Mouse (Mus musculus) megakaryocyte-erythroid progenitor cell, adult 5-6 weeks (primary cell): ENCODE measurements around the gene Maff. TPM values are rescaled to one million over a fixed set of nuclear protein-coding genes. Genes with fewer than 3 reads are reported as not detected.
A peak's percentile ranks its signal among the peaks of the same experiment; 100 is the strongest.

Source experiments
- ATAC-seq: replicated peaks from 2 replicates; pipeline ENCODE4 v1.8.0; 2016; ENCODE audit warnings: mild to moderate bottlenecking, inconsistent platforms; ENCODE audit not compliant: severe bottlenecking, poor library complexity, low FRiP score, low TSS enrichment
- total RNA-seq, 2 experiments: library from RNA; stranded (forward) in 1 of 2; stranded (reverse) in 1 of 2; fragments of 200-1000, 215-1000 nt in 1 of 2; fragments of >200 nt in 1 of 2; fragmentation: Nextera tagmentation in 1 of 2; gene quantifications; 2 replicates each; pipeline ENCODE4 v1.2.3; 2014 to 2017

The Maff gene
- total RNA-seq (2014; fragmentation: Nextera tagmentation) (2.7 TPM in 1 of 2 replicates, not detected in the other), total RNA-seq (2017) (6.7 and 8.8 TPM in 2 replicates)

GRCm38 (mm10) chr15:79346051-79346793 lies at the start of gene Maff:
Maff (plus strand) TSS chr15:79346621.
- no peak for ATAC-seq

DNA sequence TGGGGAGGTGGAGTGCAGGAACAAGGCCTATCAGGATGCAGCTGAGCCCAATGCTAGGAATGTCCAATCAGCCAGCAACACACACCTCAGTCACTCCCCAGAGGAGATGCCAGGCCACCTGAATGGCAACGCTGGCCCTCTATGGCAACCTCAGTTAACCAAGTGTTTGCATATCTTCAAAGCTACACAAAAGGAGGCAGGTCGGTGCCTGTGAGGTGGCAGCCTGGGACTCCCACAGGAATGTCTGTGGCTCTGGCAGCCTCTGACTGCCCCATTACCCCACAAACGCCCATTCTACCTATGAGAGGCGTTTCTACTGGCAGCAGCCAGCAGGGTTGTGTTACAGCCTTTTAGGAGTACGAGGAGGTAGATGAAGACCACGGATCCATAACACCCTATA lies 47.9 kb upstream of the Maff start:
- no peak for ATAC-seq

DNA sequence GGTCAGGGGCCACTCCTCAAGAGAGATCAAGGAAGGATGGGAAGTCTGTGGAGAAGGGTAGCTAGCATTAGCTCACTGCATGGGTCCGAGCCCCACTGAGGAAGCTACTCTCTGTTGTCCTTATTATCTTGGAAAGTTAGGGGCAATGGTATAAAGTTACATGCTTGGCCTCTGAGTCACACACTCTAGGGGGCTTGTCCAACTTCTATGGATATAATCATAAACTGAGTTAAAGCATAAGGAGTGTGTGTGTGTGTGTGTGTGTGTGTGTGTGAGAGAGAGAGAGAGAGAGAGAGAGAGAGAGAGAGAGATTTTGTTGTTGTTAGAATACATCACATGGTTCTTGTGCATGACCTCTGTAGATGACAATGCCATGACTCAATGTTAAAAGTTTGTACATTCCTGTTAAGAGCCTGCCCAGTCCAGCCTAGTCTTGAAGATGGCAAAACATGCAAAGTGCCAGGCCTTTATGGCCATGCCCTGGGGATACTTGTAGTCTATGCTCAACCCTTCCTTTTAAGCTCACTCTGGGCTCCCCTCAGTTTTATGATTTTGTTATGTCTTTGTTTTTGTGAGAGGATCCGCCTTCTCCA lies 46.8 kb upstream of the Maff start:
- ATAC-seq, result no peak

DNA sequence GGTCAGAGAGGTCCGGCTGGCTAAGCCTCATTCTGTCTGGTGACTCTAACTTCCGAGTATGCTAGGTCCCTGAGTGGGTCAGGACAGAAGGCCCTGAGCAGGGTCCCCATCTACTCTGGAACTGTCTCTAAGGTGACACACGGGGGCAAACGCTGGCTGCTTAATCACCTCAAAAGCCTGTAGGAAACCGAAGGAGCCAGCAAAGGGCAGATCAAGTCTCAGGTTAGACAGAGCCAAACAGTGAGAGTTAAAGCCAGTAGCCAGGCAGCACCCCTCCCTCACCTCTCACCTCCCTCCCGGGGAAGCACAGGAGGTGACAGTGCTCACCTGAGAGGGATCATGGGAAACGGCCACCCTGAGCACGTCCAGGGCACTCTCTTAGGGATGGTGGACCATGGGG lies 42.7 kb upstream of the Maff start:
- no peak for ATAC-seq

GRCm38 (mm10) chr15:79304832-79305231 lies 41.6 kb upstream of the Maff start:
- ATAC-seq, result no peak

- no peak for ATAC-seq
Measured at GRCm38 (mm10) chr15:79306043-79306637, 40.3 kb upstream of the Maff start.

DNA sequence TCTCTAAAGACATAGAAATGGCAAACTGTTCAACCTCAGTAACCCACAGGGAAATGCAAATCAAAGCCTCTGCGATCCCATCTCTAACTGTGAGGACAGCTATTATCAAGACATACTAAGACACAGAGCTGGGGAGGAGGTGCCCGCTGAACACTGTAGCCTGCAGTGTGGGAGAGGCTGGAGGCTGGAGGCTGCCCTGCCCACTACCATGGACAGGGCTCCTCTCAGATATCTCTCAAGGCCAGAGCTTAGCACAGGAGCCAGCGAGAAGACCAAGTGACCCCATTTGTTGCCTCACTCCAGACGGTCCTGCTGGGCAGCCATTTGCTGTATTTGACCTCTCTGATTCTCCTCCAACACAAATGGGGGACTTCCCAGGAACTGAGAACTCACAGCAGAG lies 38.6 kb upstream of the Maff start:
- ATAC-seq, result no peak

DNA sequence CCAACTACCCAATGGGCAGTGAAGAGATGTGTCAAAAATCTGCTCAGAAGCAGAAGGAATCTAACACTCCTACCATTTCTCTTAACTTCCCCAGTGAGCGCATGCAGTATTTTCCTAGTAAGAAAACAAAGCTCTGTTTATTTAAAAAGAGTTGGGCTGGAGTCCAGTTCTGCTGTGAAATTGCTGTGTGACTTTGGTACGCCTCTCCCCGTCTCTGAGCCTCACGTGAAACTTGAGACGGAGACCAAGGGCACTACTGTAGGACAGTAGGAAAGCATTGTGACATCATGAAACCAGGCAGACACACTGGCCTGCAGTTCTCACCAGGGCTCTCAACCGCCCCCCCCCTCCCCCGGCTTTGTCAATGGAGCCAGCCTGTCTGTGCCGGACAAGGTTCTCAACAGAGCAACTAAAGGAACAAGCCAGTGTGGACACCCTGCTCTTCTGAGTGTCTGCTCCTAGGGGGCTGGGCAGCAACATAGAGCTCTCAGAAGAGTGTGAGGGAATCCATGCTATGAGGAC lies 32.5 kb upstream of the Maff start:
- no peak for ATAC-seq

DNA sequence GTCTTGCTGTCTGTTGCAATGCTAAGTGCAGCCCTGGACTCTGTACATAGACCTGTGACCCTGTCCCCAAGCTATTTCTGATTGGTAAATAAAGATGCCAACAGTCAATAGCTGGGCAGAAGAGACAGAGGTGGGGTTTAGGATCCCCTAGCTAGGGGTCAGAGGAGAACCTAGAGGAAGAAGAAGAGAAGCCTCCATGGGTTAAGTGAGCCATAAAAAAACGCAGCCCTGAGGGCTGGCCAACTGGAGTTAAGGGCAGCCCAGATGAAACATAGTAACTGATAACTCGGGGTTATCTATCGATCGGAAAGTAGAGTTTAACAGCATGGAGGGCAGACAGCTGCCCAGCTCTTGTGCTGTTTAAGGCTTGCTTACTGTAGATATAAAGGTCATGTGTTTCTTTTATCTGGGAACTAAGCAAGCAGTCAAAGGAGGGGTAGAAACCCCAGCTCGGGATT lies 24.7 kb upstream of the Maff start:
- peak; percentile 60 for ATAC-seq

- ATAC-seq, result peak; percentile 12; the same call in 1 of the 2 replicates
Measured at GRCm38 (mm10) chr15:79322281-79322990, 24.0 kb upstream of the Maff start.

DNA sequence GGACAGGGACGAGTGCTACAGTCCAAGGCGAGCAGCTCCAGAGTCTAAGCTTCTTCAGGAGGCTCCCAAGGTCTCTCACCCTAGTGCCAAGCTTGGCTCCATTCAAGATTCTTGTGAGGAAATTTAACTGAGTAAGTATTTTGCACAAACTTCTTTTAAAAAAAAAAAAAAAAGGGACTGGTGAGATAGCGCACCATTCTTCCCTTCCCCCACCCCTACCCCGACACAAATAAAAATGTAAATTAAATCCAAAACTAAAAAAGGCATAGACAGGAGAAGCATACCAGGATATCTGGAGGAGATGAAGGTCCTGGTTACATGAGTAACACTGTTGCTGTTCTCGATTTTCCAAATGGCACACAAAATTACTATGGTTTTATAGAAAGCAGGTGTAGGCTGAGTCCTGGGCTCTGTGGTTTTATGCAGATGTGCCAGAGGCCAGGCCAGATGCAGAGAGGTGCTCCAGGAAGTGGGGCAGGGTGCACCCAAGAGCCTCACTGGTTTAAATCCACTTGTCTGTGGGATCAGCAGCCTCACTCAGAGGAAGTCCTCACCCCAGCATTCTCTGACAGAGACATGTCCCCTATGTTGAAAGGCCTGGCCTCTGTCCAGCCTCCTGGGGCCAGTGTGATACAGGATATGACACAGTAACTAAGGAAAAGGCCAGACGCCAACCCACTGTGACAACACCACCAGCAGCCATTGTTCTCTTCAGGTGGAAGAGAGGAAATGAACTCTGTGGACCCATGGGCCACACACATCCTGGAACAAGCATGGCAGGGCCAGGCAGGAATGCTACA lies 23.2 kb upstream of the Maff start:
- ATAC-seq, result no peak

- no peak for ATAC-seq
Measured at GRCm38 (mm10) chr15:79323791-79324155, 22.6 kb upstream of the Maff start.

DNA sequence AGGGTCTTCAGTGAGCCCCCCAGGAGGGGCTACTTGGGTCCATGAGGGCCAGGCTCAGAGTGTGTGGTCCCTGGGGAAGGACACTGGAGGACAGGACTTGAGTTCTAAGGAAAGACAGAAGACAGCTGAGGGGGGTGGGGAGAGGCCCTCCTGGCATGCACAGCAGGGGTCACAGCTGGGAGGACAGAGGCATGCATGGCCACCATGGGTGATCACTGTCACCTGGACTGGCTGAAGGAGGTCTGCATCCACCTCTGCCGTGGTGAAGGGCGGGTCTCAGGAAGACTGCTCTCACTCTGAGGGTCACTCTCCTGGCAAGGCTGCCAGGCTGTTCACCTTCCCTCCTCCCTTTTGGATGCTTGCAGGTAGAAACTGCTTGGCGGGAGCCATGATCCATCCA lies 22.0 kb upstream of the Maff start:
- no peak for ATAC-seq

- no peak for ATAC-seq
Measured at GRCm38 (mm10) chr15:79325742-79326141, 20.7 kb upstream of the Maff start.

DNA sequence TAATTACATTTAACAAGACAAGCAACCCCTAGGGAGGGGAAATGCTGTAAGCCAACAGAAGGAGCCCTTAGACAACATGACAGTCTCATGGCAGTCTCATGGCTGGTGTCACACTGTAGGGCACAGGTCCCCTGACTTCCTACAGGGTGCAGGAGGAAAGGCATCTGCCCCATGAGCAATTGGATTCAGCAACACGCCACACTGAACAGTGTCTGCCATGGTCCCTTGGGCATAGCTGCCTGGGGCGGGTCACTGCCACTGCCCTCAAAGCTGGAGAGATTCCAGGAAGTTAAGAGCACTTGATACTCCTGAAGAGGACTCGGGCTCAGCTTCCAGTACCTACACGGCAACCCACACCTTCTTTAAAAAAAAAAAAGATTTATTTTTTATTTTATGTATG lies 20.2 kb upstream of the Maff start:
- no peak for ATAC-seq

GRCm38 (mm10) chr15:79326971-79327961 lies 19.2 kb upstream of the Maff start:
- ATAC-seq, result peak; percentile 52

GRCm38 (mm10) chr15:79328058-79328938 lies 18.1 kb upstream of the Maff start, which contains the start of gene Pla2g6:
Pla2g6 (minus strand) TSS chr15:79328390.
- ATAC-seq, result peak; percentile 93
